Mouse (Mus musculus) hindbrain, embryonic 15.5 days (tissue): Measurements from ENCODE around the gene Calb2. TPM values are rescaled to one million over a fixed set of nuclear protein-coding genes. Genes with fewer than 3 reads are reported as not detected.

Source experiments
- ATAC-seq: fragments of 200-750 bp; cut with Nextera tagmentation; 2 replicates; pipeline ENCODE4 v1.8.0; 2017; ENCODE audit warnings: low read depth, moderate number of reproducible peaks, moderate TSS enrichment; ENCODE audit not compliant: low FRiP score
- H3K27ac ChIP-seq: fragments of 300-500 bp; sonication (generic); replicated peaks from 2 replicates; pipeline ENCODE4 v1.5.1; 2015; ENCODE audit warnings: mild to moderate bottlenecking, inconsistent platforms
- H3K27me3 ChIP-seq: fragments of 300-500 bp; sonication (generic); 2 replicates; pipeline ENCODE4 v1.6.1; 2015; ENCODE audit warnings: control low read depth, inconsistent platforms
- H3K36me3 ChIP-seq: fragments of 300-500 bp; sonication (generic); 2 replicates; pipeline ENCODE4 v1.6.1; 2015; ENCODE audit warnings: control low read depth, inconsistent platforms
- H3K4me1 ChIP-seq: fragments of 300-500 bp; sonication (generic); replicated peaks from 2 replicates; pipeline ENCODE4 v1.6.1; 2015; ENCODE audit warnings: control low read depth, inconsistent platforms
- H3K4me2 ChIP-seq: fragments of 300-500 bp; sonication (generic); 2 replicates; pipeline ENCODE4 v1.6.1; 2015; ENCODE audit warnings: moderate library complexity, mild to moderate bottlenecking, inconsistent platforms
- H3K4me3 ChIP-seq: fragments of 300-500 bp; sonication (generic); 2 replicates; pipeline ENCODE4 v1.5.1; 2015; ENCODE audit warnings: mild to moderate bottlenecking, inconsistent platforms
- H3K9ac ChIP-seq: fragments of 300-500 bp; sonication (generic); 2 replicates; pipeline ENCODE4 v1.6.1; 2015; ENCODE audit warnings: inconsistent platforms
- H3K9me3 ChIP-seq: fragments of 300-500 bp; sonication (generic); 2 replicates; pipeline ENCODE4 v1.6.1; 2016; ENCODE audit warnings: control low read depth, inconsistent platforms
- WGBS: fragments of 180-500 bp; shearing (Covaris S2); methylation state at CpG from one replicate; pipeline ENCODE4 v1.1.7; 2015; 5-methylcytosine and 5-hydroxymethylcytosine counted together
- polyA plus RNA-seq: library from polyadenylated mRNA; unstranded; fragments of >200 nt; fragmentation: Nextera tagmentation; extraction: Ambion mirVana; gene quantifications from 2 replicates; pipeline ENCODE4 v1.2.1, GENCODE M21; 2015

The Calb2 gene
- polyA plus RNA-seq, 1 experiment from 2014 or later: 126 TPM

DNA sequence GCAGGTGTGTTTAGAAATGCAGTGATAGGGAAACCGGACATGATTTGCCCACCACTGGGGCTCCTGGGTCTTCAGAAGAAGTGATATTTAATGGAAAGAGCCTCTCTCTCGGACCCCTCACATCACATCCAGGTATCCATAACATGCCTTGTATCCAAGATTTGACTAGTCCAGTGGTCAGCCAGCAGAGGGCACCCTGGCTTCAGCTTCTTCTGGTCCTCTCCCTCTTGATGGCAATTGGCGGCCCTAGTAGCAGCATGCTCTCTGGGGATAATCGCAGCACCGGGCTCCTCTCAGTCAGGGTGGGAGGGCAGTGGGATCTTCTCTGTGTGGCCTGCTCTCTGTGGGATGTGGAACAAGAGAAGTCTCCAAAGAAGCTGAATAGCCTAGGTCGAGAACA, 48.3 kb downstream of the Calb2 start:
- Histone ChIP-seq H3K4me2 (no peak overlapping the region), H3K4me1 (no peaks in the 10 kb centered on the region), H3K4me3 (no peak overlapping the region), H3K27ac (no peak overlapping the region), H3K36me3 (no peaks in the 10 kb centered on the region), H3K9ac (no peak overlapping the region), H3K9me3 (no peaks in the 10 kb centered on the region), H3K27me3 (no peaks in the 10 kb centered on the region)
- WGBS: 43% methylated on average over 6 of the region's 6 CpGs
- ATAC-seq: no peak

- H3K27ac ChIP-seq: no peak within 1 kb of the TSS
- no peak within 1 kb of the TSS for H3K4me3 ChIP-seq
- H3K4me2 ChIP-seq: no peak within 1 kb of the TSS
- H3K4me1 ChIP-seq: no peaks in the 10 kb centered on the region
- no peak for ATAC-seq
- no peaks in the 10 kb centered on the region for H3K27me3 ChIP-seq
- H3K36me3 ChIP-seq: no peaks in the 10 kb centered on the region
- no peak within 1 kb of the TSS for H3K9ac ChIP-seq
- WGBS: 91% methylated on average over 3 of the region's 3 CpGs
- no peaks in the 10 kb centered on the region for H3K9me3 ChIP-seq
Measured at GRCm38 (mm10) chr8:110102653-110103052, 65.4 kb downstream of the Calb2 start, which contains the start of gene Gm17720. Gene Gm17720, minus strand, starts transcription at chr8:110102753.

DNA sequence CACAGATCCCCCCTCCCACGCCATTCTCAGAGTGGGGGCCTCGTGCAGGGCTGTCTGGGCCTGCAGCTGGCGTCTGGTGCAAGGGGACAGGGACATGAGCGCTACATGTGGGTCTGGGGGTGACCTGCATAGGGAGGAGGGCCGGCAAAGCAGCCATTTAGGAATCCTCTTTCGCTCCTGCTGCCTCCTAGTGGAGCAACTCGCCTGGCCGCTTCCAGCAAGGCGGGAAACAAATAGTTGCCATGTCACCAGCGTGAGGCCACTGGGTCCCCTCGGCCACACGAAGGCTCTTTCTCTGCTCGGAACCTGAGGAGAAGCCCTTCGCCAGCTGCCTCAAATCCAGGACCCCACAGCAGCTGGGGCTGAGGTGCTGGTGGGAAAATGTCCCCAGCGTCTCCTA, 66.3 kb downstream of the Calb2 start:
- H3K9me3 ChIP-seq: no peaks in the 10 kb centered on the region
- 87% methylated on average over 15 of the region's 15 CpGs for WGBS
- no peak overlapping the region for H3K4me3 ChIP-seq
- H3K4me1 ChIP-seq: no peaks in the 10 kb centered on the region
- no peaks in the 10 kb centered on the region for H3K27me3 ChIP-seq
- H3K36me3 ChIP-seq: no peaks in the 10 kb centered on the region
- no peak overlapping the region for H3K27ac ChIP-seq
- ATAC-seq: no peak
- H3K9ac ChIP-seq: no peak overlapping the region
- H3K4me2 ChIP-seq: no peak overlapping the region

- ATAC-seq: no peak
- no peak within 1 kb of the TSS for H3K4me3 ChIP-seq
- WGBS: 84% methylated on average over 12 of the region's 12 CpGs
- no peaks in the 10 kb centered on the region for H3K4me1 ChIP-seq
- H3K27ac ChIP-seq: no peak within 1 kb of the TSS
- H3K9ac ChIP-seq: no peak within 1 kb of the TSS
- no peaks in the 10 kb centered on the region for H3K27me3 ChIP-seq
- no peaks in the 10 kb centered on the region for H3K36me3 ChIP-seq
- H3K4me2 ChIP-seq: no peak within 1 kb of the TSS
- H3K9me3 ChIP-seq: no peaks in the 10 kb centered on the region
Measured at GRCm38 (mm10) chr8:110100907-110101306, 67.1 kb downstream of the Calb2 start, which contains the start of gene Gm21964. Gene Gm21964, plus strand, starts transcription at chr8:110101207.

DNA sequence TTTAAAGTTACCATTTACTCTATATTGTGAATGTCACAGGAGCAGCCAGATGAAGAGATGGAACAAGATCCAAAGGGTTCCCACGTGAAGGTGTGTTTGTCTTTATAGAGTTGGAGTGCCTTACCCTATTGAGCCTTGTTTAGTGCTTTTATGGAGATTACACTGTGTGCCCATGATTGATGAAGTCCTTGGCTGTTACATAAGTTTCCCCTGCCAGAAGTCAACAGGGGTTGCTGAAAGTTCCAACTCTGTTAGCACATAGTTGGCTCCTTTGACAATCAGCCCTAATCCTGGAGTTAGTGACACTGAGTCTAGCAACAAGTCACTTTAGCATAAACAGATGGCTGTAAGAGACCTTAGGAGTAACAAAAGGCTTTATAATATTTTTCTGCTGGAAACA, 76.1 kb downstream of the Calb2 start:
- H3K4me2 ChIP-seq: no peak overlapping the region
- no peak overlapping the region for H3K4me3 ChIP-seq
- no peak overlapping the region for H3K27ac ChIP-seq
- no peak overlapping the region for H3K9ac ChIP-seq
- no peaks in the 10 kb centered on the region for H3K4me1 ChIP-seq
- 61% methylated on average over 1 of the region's 1 CpGs for WGBS
- peaks cover 40% of the 10 kb centered on the region for H3K36me3 ChIP-seq
- ATAC-seq: no peak
- H3K27me3 ChIP-seq: no peaks in the 10 kb centered on the region
- H3K9me3 ChIP-seq: peaks cover 12% of the 10 kb centered on the region; the same call in 1 of the 2 replicates

Other genes starting within 250 kb of the Calb2 start
- 1.6 and 2.2 TPM in 2 replicates for gene Marveld3, start 206.0 kb downstream of the Calb2 start, polyA plus RNA-seq
- not detected in 2 replicates for gene Tat, start 177.8 kb downstream of the Calb2 start, polyA plus RNA-seq
- not detected in 2 replicates for gene Chst4, start 128.5 kb downstream of the Calb2 start, polyA plus RNA-seq
- gene Zfp612, start 88.5 kb downstream of the Calb2 start, polyA plus RNA-seq: 19.3 and 20.4 TPM in 2 replicates
- gene Gm21964, start 67.0 kb downstream of the Calb2 start, polyA plus RNA-seq: not detected in 2 replicates
- gene Gm17720, start 65.5 kb downstream of the Calb2 start, polyA plus RNA-seq: not detected in 2 replicates
- 10.0 and 10.9 TPM in 2 replicates for gene Cmtr2, start 47.5 kb upstream of the Calb2 start, polyA plus RNA-seq
- gene Hydin, start 98.8 kb upstream of the Calb2 start, polyA plus RNA-seq: 0.33 and 0.41 TPM in 2 replicates